Mouse (Mus musculus): ENCODE measurements around the gene Col1a2. TPM values are rescaled to one million over a fixed set of nuclear protein-coding genes. Genes with fewer than 3 reads are reported as not detected.

Gene Col1a2
- total RNA-seq, 4 experiments from 2014 or later, result 10.6 to 13.6 (median 12.7) TPM

GRCm38 (mm10) chr6:4521031-4521430 lies 16.4 kb downstream of the Col1a2 start:
- no peak for DNase-seq (ENCODE audit: low spot score in 2 of 2)

GRCm38 (mm10) chr6:4528439-4528838 lies 23.8 kb downstream of the Col1a2 start:
- peak in 1 of 2 experiments; percentile 14 for DNase-seq (ENCODE audit: low spot score in 2 of 2)

GRCm38 (mm10) chr6:4530986-4531385 lies 26.4 kb downstream of the Col1a2 start:
- DNase-seq (ENCODE audit: low spot score in 2 of 2), result no peak

GRCm38 (mm10) chr6:4532898-4533297 lies 28.3 kb downstream of the Col1a2 start:
- DNase-seq (ENCODE audit: low spot score in 2 of 2), result no peak

GRCm38 (mm10) chr6:4534462-4535079 lies 30.0 kb downstream of the Col1a2 start:
- DNase-seq (ENCODE audit: low spot score in 2 of 2), result no peak

- no peak for DNase-seq (ENCODE audit: low spot score in 2 of 2)
These were observed 37.5 kb downstream of the Col1a2 start for GRCm38 (mm10) chr6:4541926-4542715.

- DNase-seq (ENCODE audit: low spot score in 2 of 2), result no peak
These were observed 39.9 kb downstream of the Col1a2 start for GRCm38 (mm10) chr6:4544554-4544953.

GRCm38 (mm10) chr6:4545727-4546126 lies 41.1 kb downstream of the Col1a2 start:
- DNase-seq (ENCODE audit: low spot score in 2 of 2), result peak; percentile 22 to 36

GRCm38 (mm10) chr6:4548894-4549293 lies 44.3 kb downstream of the Col1a2 start:
- DNase-seq (ENCODE audit: low spot score in 2 of 2), result no peak

GRCm38 (mm10) chr6:4549846-4550548 lies 45.4 kb downstream of the Col1a2 start:
- DNase-seq (ENCODE audit: low spot score in 2 of 2), result no peak

GRCm38 (mm10) chr6:4550549-4550915 lies 45.9 kb downstream of the Col1a2 start:
- no peak for DNase-seq (ENCODE audit: low spot score in 2 of 2)

- no peak for DNase-seq (ENCODE audit: low spot score in 2 of 2)
These were observed 50.8 kb downstream of the Col1a2 start for GRCm38 (mm10) chr6:4555366-4555765.

- DNase-seq (ENCODE audit: low spot score in 2 of 2), result no peak
These were observed 52.5 kb downstream of the Col1a2 start for GRCm38 (mm10) chr6:4557086-4557485.

- DNase-seq (ENCODE audit: low spot score in 2 of 2), result peak; percentile 13 to 21
These were observed 53.1 kb downstream of the Col1a2 start for GRCm38 (mm10) chr6:4557678-4558077.

- DNase-seq (ENCODE audit: low spot score in 2 of 2), result no peak
These were observed 56.5 kb downstream of the Col1a2 start for GRCm38 (mm10) chr6:4561156-4561555.

- DNase-seq (ENCODE audit: low spot score in 2 of 2), result no peak
These were observed 57.0 kb downstream of the Col1a2 start for GRCm38 (mm10) chr6:4561621-4562020.

- no peak for DNase-seq (ENCODE audit: low spot score in 2 of 2)
These were observed 57.8 kb downstream of the Col1a2 start for GRCm38 (mm10) chr6:4562401-4562800.

- no peak for DNase-seq (ENCODE audit: low spot score in 2 of 2)
These were observed 58.9 kb downstream of the Col1a2 start for GRCm38 (mm10) chr6:4563477-4563876.

- DNase-seq (ENCODE audit: low spot score in 2 of 2), result no peak
These were observed 65.8 kb downstream of the Col1a2 start for GRCm38 (mm10) chr6:4570412-4570811.

- no peak for DNase-seq (ENCODE audit: low spot score in 2 of 2)
These were observed 73.1 kb downstream of the Col1a2 start for GRCm38 (mm10) chr6:4577756-4578155.

GRCm38 (mm10) chr6:4578343-4578742 lies 73.7 kb downstream of the Col1a2 start:
- DNase-seq (ENCODE audit: low spot score in 2 of 2), result no peak

- no peak for DNase-seq (ENCODE audit: low spot score in 2 of 2)
These were observed 75.0 kb downstream of the Col1a2 start for GRCm38 (mm10) chr6:4579620-4580019.
